Mouse (Mus musculus) CD4-positive, CD25-positive, alpha-beta regulatory T cell, adult 9 weeks (primary cell): ENCODE data around the gene Celf3. TPM values are rescaled to one million over a fixed set of nuclear protein-coding genes. Genes with fewer than 3 reads are reported as not detected.

Experiments
- polyA plus RNA-seq: library from polyadenylated mRNA; unstranded; fragments of 100-300 nt; shearing (Covaris generic); gene quantifications from one replicate; pipeline ENCODE4 v1.2.1, GENCODE M21; 2017

The Celf3 gene
- 1.6 TPM for polyA plus RNA-seq

GRCm38 (mm10) chr3:94477981-94478422, at the start of gene Celf3:
TSS of gene Celf3 (plus strand) at chr3:94478295.

GRCm38 (mm10) chr3:94442951-94443596, 35.0 kb upstream of the Celf3 start, which contains the start of gene Mrpl9:
TSS of gene Mrpl9 (plus strand) at chr3:94443318.

DNA sequence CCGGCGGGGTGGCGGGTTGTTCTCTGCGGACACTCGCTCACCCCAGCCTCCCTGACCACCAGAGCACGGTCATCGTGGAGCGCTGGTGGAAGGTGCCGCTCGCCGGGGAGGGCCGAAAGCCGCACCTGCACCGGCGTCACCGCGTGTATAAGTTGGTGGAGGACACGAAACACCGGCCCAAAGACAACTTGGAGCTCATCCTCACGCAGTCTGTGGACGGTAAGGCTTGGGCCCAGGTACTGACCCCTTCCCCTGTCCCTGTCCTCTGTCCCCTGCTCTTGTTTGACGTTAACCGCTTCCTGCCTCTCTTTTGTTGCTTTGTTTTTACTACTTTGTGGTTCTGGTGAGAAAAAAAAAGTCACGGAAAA, 34.5 kb upstream of the Celf3 start, which contains the start of gene Oaz3:
TSS of gene Oaz3 (minus strand) at position 319 of the 368 bp plus-strand sequence.

DNA sequence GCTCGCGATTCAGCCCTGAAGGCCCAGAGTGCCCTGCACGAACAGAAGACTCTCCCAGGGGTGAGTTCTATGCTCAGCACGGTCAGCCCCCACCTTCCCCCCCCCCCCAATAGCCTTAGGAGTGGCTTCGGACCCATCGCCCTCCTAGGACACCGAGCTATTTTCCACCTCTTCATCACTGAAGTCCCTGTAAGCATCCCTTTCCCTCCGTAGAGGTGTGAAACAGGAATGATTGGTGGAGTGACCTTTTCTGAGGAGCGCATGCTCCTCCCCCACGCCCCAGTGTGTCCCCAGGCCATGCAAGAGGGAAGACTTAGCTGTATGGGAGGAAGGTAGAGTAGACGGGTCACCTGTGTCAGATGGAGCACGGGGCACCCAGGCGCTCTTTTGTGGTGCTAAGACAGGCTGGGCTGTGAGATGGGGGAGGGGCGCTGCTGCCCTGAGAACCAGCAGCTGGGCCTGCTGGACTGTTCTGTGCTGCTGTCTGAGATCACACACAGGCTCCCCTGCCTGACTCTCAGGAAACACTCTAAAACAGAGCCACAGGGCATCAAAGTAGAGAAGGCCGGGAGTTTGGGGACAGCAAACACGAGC, 2.3 kb downstream of the Celf3 start, which contains the start of gene Riiad1:
TSS of gene Riiad1 (minus strand) at position 51 of the 594 bp plus-strand sequence.

Other genes starting within 250 kb of the Celf3 start
- gene Gm4778, start 214.3 kb upstream of the Celf3 start, polyA plus RNA-seq = not detected
- gene Them4, start 168.2 kb upstream of the Celf3 start, polyA plus RNA-seq = 10.4 TPM
- not detected for gene Them5, start 136.2 kb upstream of the Celf3 start, polyA plus RNA-seq
- not detected for gene C2cd4d, start 115.9 kb upstream of the Celf3 start, polyA plus RNA-seq
- 8.5 TPM for gene Rorc, start 105.5 kb upstream of the Celf3 start, polyA plus RNA-seq
- gene Lingo4, start 79.8 kb upstream of the Celf3 start, polyA plus RNA-seq = 0.20 TPM
- 9.8 TPM for gene Tdrkh, start 65.0 kb upstream of the Celf3 start, polyA plus RNA-seq
- 80.7 TPM for gene Mrpl9, start 35.0 kb upstream of the Celf3 start, polyA plus RNA-seq
- gene Oaz3, start 34.4 kb upstream of the Celf3 start, polyA plus RNA-seq = 1.3 TPM
- not detected for gene Riiad1, start 2.0 kb downstream of the Celf3 start, polyA plus RNA-seq
- gene Snx27, start 104.4 kb downstream of the Celf3 start, polyA plus RNA-seq = 7.9 TPM
- gene Gm10972, start 164.8 kb downstream of the Celf3 start, polyA plus RNA-seq = not detected
- 3.9 TPM for gene Tuft1, start 180.6 kb downstream of the Celf3 start, polyA plus RNA-seq
- gene Selenbp2, start 215.3 kb downstream of the Celf3 start, polyA plus RNA-seq = not detected